ENCODE assay signal across 22 mouse cellular contexts in the genomic region with DNA sequence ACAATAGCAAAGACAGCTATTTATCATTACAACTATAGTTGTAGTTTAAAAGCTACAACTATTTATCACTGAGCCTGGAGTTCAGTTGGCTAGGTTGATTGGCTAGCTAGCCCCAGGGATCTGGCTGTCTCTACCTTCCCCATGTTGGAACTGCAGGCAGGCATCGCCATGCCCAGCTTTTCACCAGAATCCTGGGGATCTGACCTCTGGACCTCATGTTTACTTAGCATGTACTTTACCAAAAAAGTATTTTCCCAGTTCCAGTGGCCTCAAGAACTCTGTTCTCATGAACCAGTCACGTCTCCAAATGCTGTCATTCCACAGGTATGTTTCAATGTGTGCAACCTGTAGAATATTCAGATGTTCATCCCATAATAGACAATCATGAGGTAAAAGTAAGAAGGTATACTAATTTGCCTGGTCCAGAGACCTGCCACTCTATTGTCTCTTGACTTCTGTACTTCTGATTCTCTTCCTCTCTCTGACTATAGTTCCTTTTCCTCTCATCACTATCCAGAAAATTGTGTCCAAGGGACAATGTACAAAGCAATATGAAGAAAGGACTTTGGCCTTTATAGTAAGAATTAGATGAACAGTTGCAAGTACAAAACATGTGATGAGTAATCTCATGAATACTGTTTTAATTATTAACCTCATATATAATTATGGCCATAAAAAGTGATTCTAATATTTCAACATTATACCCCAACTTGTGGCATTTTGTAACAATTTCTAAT.
DNase-seq lines count a peak whose midpoint lies in the region; ATAC-seq and TF ChIP-seq lines count a peak whose summit lies in the region.
"Had no signal": no experiment of that assay in that cellular context is flagged by ENCODE, and none has a peak within 500 bp of the region (broad histone marks: within the 10 kb centered on the region; RNA-seq: fewer than 3 reads in every experiment).

No protein-coding gene starts in this region.

- no peak for TF ChIP-seq CTCF in small intestine, adult 2 months (IDR thresholded peaks at IDR 0.05; ENCODE audit: extremely low read depth, insufficient read length, insufficient replicate concordance, low read depth, low read length)

- H3K9ac ChIP-seq in liver, embryonic 16.5 days (ENCODE audit: low read depth, low read length): no peak overlapping the region
- H3K9ac ChIP-seq in intestine, embryonic 15.5 days: no peak overlapping the region
- H3K9ac ChIP-seq in intestine, embryonic 16.5 days (ENCODE audit: low read depth, low read length): no peak overlapping the region
- H3K9ac ChIP-seq: embryonic facial prominence, embryonic 13.5 days; embryonic facial prominence, embryonic 15.5 days; forebrain, embryonic 12.5 days had no signal

- H3K9me3 ChIP-seq in liver, embryonic 16.5 days (replicated peaks; ENCODE audit: control insufficient read depth, low read length): no peaks in the 10 kb centered on the region
- H3K9me3 ChIP-seq in intestine, embryonic 15.5 days: no peaks in the 10 kb centered on the region
- no peaks in the 10 kb centered on the region for H3K9me3 ChIP-seq in intestine, embryonic 16.5 days (ENCODE audit: control insufficient read depth, low read length)
- H3K9me3 ChIP-seq: embryonic facial prominence, embryonic 13.5 days; embryonic facial prominence, embryonic 15.5 days; forebrain, embryonic 10.5 days; forebrain, embryonic 12.5 days had no signal

- H3K4me1 ChIP-seq in liver, embryonic 16.5 days (ENCODE audit: control insufficient read depth, low read depth, low read length): no peaks in the 10 kb centered on the region
- H3K4me1 ChIP-seq in intestine, embryonic 15.5 days (replicated peaks): no peaks in the 10 kb centered on the region
- H3K4me1 ChIP-seq in intestine, embryonic 16.5 days (ENCODE audit: control insufficient read depth, insufficient read depth, low read length): no peaks in the 10 kb centered on the region
- no peaks in the 10 kb centered on the region for H3K4me1 ChIP-seq in small intestine, adult 2 months (ENCODE audit: control insufficient read depth, insufficient read depth, insufficient read length, low read length)
- H3K4me1 ChIP-seq: embryonic facial prominence, embryonic 13.5 days; embryonic facial prominence, embryonic 15.5 days; forebrain, embryonic 10.5 days; forebrain, embryonic 12.5 days had no signal

- no peak overlapping the region for H3K4me3 ChIP-seq in liver, embryonic 16.5 days (ENCODE audit: low read depth, low read length)
- H3K4me3 ChIP-seq in intestine, embryonic 15.5 days (replicated peaks): no peak overlapping the region
- no peak overlapping the region for H3K4me3 ChIP-seq in intestine, embryonic 16.5 days (ENCODE audit: low read length)
- no peak overlapping the region for H3K4me3 ChIP-seq in small intestine, adult 2 months (ENCODE audit: low read depth, low read length)
- H3K4me3 ChIP-seq: embryonic facial prominence, embryonic 13.5 days; embryonic facial prominence, embryonic 15.5 days; erythroblast, embryonic 14.5 days; forebrain, embryonic 10.5 days; forebrain, embryonic 12.5 days had no signal

- H3K27me3 ChIP-seq in liver, embryonic 16.5 days (ENCODE audit: control insufficient read depth, insufficient read depth, low read depth, low read length): no peaks in the 10 kb centered on the region
- H3K27me3 ChIP-seq in intestine, embryonic 15.5 days (replicated peaks): no peaks in the 10 kb centered on the region
- no peaks in the 10 kb centered on the region for H3K27me3 ChIP-seq in intestine, embryonic 16.5 days (replicated peaks; ENCODE audit: control insufficient read depth, insufficient read depth, low read length)
- H3K27me3 ChIP-seq in small intestine, adult 2 months (ENCODE audit: control insufficient read depth, insufficient read depth, low read length): no peaks in the 10 kb centered on the region
- H3K27me3 ChIP-seq: embryonic facial prominence, embryonic 13.5 days; embryonic facial prominence, embryonic 15.5 days; forebrain, embryonic 12.5 days had no signal

- peak; percentile 59 for ATAC-seq in liver, embryonic 16.5 days (ENCODE audit: low read depth)
- ATAC-seq in intestine, embryonic 15.5 days: peak; percentile 74
- ATAC-seq in intestine, embryonic 16.5 days: peak; percentile 83

- no peak for DNase-seq in liver
- no peak for DNase-seq in layer of hippocampus, adult 11-12 months (ENCODE audit: low spot score)
- no peak for DNase-seq in lung, postnatal 4 days
- DNase-seq: adrenal gland, adult 2 months; adrenal gland, postnatal 10 days; adrenal gland, postnatal 25 days; cerebellum, adult 11 months; cerebellum, adult 18-20 months; cerebellum, adult 8-10 months; cerebellum, adult 9-11 months; cerebellum, postnatal 14 days; cerebellum, postnatal 36 days; embryo, embryonic 11 days had no signal

- 40% methylated on average over 2 of the region's 2 CpGs for WGBS in liver, embryonic 16.5 days (ENCODE audit: insufficient replicate concordance)
- WGBS in intestine, embryonic 15.5 days: 68% methylated on average over 2 of the region's 2 CpGs
- 58% methylated on average over 2 of the region's 2 CpGs for WGBS in intestine, embryonic 16.5 days
- WGBS in small intestine, adult 2 months: 28% methylated on average over 2 of the region's 2 CpGs

- H3K36me3 ChIP-seq in liver, embryonic 16.5 days (ENCODE audit: control insufficient read depth, insufficient read depth): no peaks in the 10 kb centered on the region
- no peaks in the 10 kb centered on the region for H3K36me3 ChIP-seq in intestine, embryonic 15.5 days
- H3K36me3 ChIP-seq in intestine, embryonic 16.5 days (ENCODE audit: control insufficient read depth, insufficient read depth, low read length): no peaks in the 10 kb centered on the region
- H3K36me3 ChIP-seq in small intestine, adult 2 months (ENCODE audit: control insufficient read depth, insufficient read depth, low read length): no peaks in the 10 kb centered on the region
- H3K36me3 ChIP-seq: embryonic facial prominence, embryonic 13.5 days; embryonic facial prominence, embryonic 15.5 days; forebrain, embryonic 10.5 days; forebrain, embryonic 12.5 days had no signal

- no peak overlapping the region for H3K27ac ChIP-seq in liver, embryonic 16.5 days (ENCODE audit: low read length)
- H3K27ac ChIP-seq in intestine, embryonic 15.5 days: no peak overlapping the region
- H3K27ac ChIP-seq in intestine, embryonic 16.5 days (ENCODE audit: low read length): peak overlapping the region; percentile 26
- 0 out of 2 replicates have a peak overlapping the region, but pooled peaks have one; percentile 3 for H3K27ac ChIP-seq in small intestine, adult 2 months (ENCODE audit: insufficient read depth, low read depth, low read length)
- H3K27ac ChIP-seq: embryonic facial prominence, embryonic 13.5 days; embryonic facial prominence, embryonic 15.5 days; forebrain, embryonic 10.5 days; forebrain, embryonic 12.5 days had no signal

- no peak for TF ChIP-seq POLR2A in small intestine, adult 2 months (IDR thresholded peaks at IDR 0.05; ENCODE audit: low read depth, low read length)

- no peak overlapping the region for H3K4me2 ChIP-seq in liver, embryonic 16.5 days (ENCODE audit: low read depth, low read length)
- H3K4me2 ChIP-seq in intestine, embryonic 15.5 days (replicated peaks): no peak overlapping the region
- no peak overlapping the region for H3K4me2 ChIP-seq in intestine, embryonic 16.5 days (ENCODE audit: low read depth, low read length)
- H3K4me2 ChIP-seq: embryonic facial prominence, embryonic 13.5 days; embryonic facial prominence, embryonic 15.5 days; forebrain, embryonic 12.5 days had no signal

Comparison
In these comparisons a context has a peak if more than half of its experiments do, and no peak if none do; other contexts are left out.
1. H3K27ac ChIP-seq: peak in intestine, embryonic 16.5 days (single experiment) and small intestine, adult 2 months (single experiment); none in liver, embryonic 16.5 days (single experiment) and intestine, embryonic 15.5 days (single experiment).
2. Peak in every context shown above with its lines, with median percentiles within 50 percentile points of each other: ATAC-seq.